Comparison of ENCODE assay signal across 8 mouse cellular contexts in the genomic region with DNA sequence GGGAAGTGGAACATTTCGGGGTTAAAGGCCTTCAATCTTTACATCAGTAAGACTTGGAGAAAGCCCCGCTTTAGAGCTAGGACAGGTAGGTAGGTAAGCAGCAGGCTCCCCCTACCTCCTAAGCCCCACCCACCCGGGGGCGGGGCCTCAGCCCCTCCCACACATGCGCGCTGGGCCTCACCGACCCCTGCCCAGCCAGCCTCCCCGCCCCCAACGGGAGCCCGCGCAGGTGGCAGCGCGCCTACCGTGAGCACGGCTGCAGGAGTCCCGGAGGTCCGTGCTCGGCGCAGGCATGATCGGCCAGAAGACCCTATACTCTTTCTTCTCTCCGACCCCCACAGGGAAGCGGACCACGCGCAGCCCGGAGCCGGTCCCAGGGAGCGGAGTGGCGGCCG. TPM values are rescaled to one million over a fixed set of nuclear protein-coding genes. Genes with fewer than 3 reads are reported as not detected.
DNase-seq lines count a peak whose midpoint lies in the region; ATAC-seq and TF ChIP-seq lines count a peak whose summit lies in the region.

Gene Ung, plus strand, starts transcription at position 176 of the 395 bp plus-strand sequence.

- TF ChIP-seq POLR2A in myocyte (IDR thresholded peaks at IDR 0.05; ENCODE audit: insufficient read length, low read depth) = no peak

- no peaks in the 10 kb centered on the region for H3K36me3 ChIP-seq in embryonic facial prominence, embryonic 15.5 days
- H3K36me3 ChIP-seq in hindbrain, embryonic 10.5 days = peaks cover 31% of the 10 kb centered on the region
- no peaks in the 10 kb centered on the region for H3K36me3 ChIP-seq in myocyte (ENCODE audit: control insufficient read depth, insufficient read depth)

- no peaks in the 10 kb centered on the region for H3K79me2 ChIP-seq in myocyte (ENCODE audit: control insufficient read depth, insufficient read depth)

- peak; percentile 60 for DNase-seq in adrenal gland, postnatal 14 days
- DNase-seq in adrenal gland, adult 8-10 months = no peak
- DNase-seq in WW6 (ENCODE audit: low read depth, low spot score) = peak; percentile 72
- peak; percentile 75 for DNase-seq in hindbrain, embryonic 10.5 days (ENCODE audit: low spot score)
- peak; percentile 78 for DNase-seq in liver
- peak; percentile 69 for DNase-seq in yolk sac, embryonic 10.5 days (ENCODE audit: low spot score)

- peaks cover 30% of the 10 kb centered on the region for H3K4me1 ChIP-seq in embryonic facial prominence, embryonic 15.5 days
- H3K4me1 ChIP-seq in hindbrain, embryonic 10.5 days (replicated peaks) = peaks cover 60% of the 10 kb centered on the region

- H3ac ChIP-seq in myocyte (ENCODE audit: control insufficient read depth, insufficient read length) = peak within 1 kb of the TSS; percentile 25

- ATAC-seq in embryonic facial prominence, embryonic 15.5 days (ENCODE audit: insufficient number of reproducible peaks, low FRiP score, low TSS enrichment, low read depth) = peak; percentile 30; the same call in 1 of the 2 replicates

- peak within 1 kb of the TSS; percentile 84 for H3K4me3 ChIP-seq in embryonic facial prominence, embryonic 15.5 days (replicated peaks)
- peak within 1 kb of the TSS; percentile 92 for H3K4me3 ChIP-seq in hindbrain, embryonic 10.5 days
- peak within 1 kb of the TSS; percentile 19 for H3K4me3 ChIP-seq in myocyte

- no peaks in the 10 kb centered on the region for H3K27me3 ChIP-seq in embryonic facial prominence, embryonic 15.5 days
- H3K27me3 ChIP-seq in hindbrain, embryonic 10.5 days (ENCODE audit: insufficient read depth, poor library complexity, severe bottlenecking) = no peaks in the 10 kb centered on the region
- H3K27me3 ChIP-seq in myocyte (ENCODE audit: control insufficient read depth, insufficient read depth, insufficient read length) = no peaks in the 10 kb centered on the region

- H3K4me2 ChIP-seq in embryonic facial prominence, embryonic 15.5 days (replicated peaks) = peak within 1 kb of the TSS; percentile 100
- H3K4me2 ChIP-seq in myocyte (ENCODE audit: low read depth) = peak within 1 kb of the TSS; percentile 92

- 2% methylated on average over 29 of the region's 29 CpGs for WGBS in embryonic facial prominence, embryonic 15.5 days
- WGBS in hindbrain, embryonic 10.5 days = under 1% methylated on average over 29 of the region's 29 CpGs

- peak within 1 kb of the TSS; percentile 58 for H3K9ac ChIP-seq in embryonic facial prominence, embryonic 15.5 days

- H3K9me3 ChIP-seq in embryonic facial prominence, embryonic 15.5 days (replicated peaks) = no peaks in the 10 kb centered on the region
- H3K9me3 ChIP-seq in hindbrain, embryonic 10.5 days = no peaks in the 10 kb centered on the region

- H3K27ac ChIP-seq in embryonic facial prominence, embryonic 15.5 days (replicated peaks) = peak within 1 kb of the TSS; percentile 49
- peak within 1 kb of the TSS; percentile 86 for H3K27ac ChIP-seq in hindbrain, embryonic 10.5 days

TF ChIP-seq in myocyte, 11 proteins besides CTCF, POLR2A, EP300 and RAD21:
- TF ChIP-seq REST (IDR thresholded peaks at IDR 0.05; ENCODE audit: insufficient read depth, insufficient read length) (no peak), TCF3 (IDR thresholded peaks at IDR 0.05; ENCODE audit: insufficient read length, low read depth) (no peak), MYOD1 (IDR thresholded peaks at IDR 0.05; ENCODE audit: control insufficient read depth in 1 of 3, insufficient read length in 2 of 3, low read depth in 2 of 3) (no peak), CEBPB (IDR thresholded peaks at IDR 0.05; ENCODE audit: insufficient read depth, poor library complexity, severe bottlenecking) (no peak), MAX (IDR thresholded peaks at IDR 0.05; ENCODE audit: low read depth) (no peak)
TF ChIP-seq in myocyte: peak in this region for 0.

RNA-seq across cellular contexts. Expression of gene Ung, which starts in this region (rescaled TPM):
- 11.7 and 11.9 TPM in 2 replicates for total RNA-seq in adrenal gland, postnatal 14 days (2021)
- total RNA-seq in adrenal gland, adult 8-10 months (2022) = 1 to 10 TPM; 2.4 to 3.1 (median 2.8) TPM
- 37.1 and 38.2 TPM in 2 replicates for polyA plus RNA-seq in embryonic facial prominence, embryonic 15.5 days (2015; fragmentation: Nextera tagmentation; extraction: Ambion mirVana)
- polyA plus RNA-seq in hindbrain, embryonic 10.5 days (2016; fragmentation: Nextera tagmentation; extraction: Ambion mirVana) = 41.9 and 60.8 TPM in 2 replicates
- polyA plus RNA-seq in myocyte (2012; fragmentation: generic; extraction: Trizol) = 2.7 TPM

Comparison
In these comparisons a context has a peak if more than half of its experiments do, and no peak if none do; other contexts are left out.
1. RNA of gene Ung (polyA plus RNA-seq): 41.9 to 60.8 TPM in hindbrain, embryonic 10.5 days and 37.1 to 38.2 TPM in embryonic facial prominence, embryonic 15.5 days; 2.7 TPM in myocyte (single experiment); every median in the first group is over 10 times any median in the second.
2. H3K4me3 ChIP-seq: peak in every context shown above with its lines; median percentile 92 in hindbrain, embryonic 10.5 days; 84 in embryonic facial prominence, embryonic 15.5 days; 19 in myocyte.